In genomic region chr5:143235028-143235693, GRCm38 (mm10) we compare ENCODE assay signal across 8 mouse cellular contexts. TPM values are rescaled to one million over a fixed set of nuclear protein-coding genes. Genes with fewer than 3 reads are reported as not detected.
DNase-seq lines count a peak whose midpoint lies in the region; ATAC-seq and TF ChIP-seq lines count a peak whose summit lies in the region.

TSS of gene Zfp12 (plus strand) at chr5:143235163.

- H3K4me1 ChIP-seq in erythroblast, embryonic 14.5 days (ENCODE audit: control insufficient read depth): peaks cover 18% of the 10 kb centered on the region
- H3K4me1 ChIP-seq in heart, embryonic 11.5 days (ENCODE audit: control insufficient read depth, insufficient read depth, low read length): peaks cover 10% of the 10 kb centered on the region
- peaks cover 16% of the 10 kb centered on the region for H3K4me1 ChIP-seq in kidney, embryonic 16.5 days (ENCODE audit: insufficient read depth, low read length)
- peaks cover 8% of the 10 kb centered on the region; the same call in 1 of the 2 replicates for H3K4me1 ChIP-seq in liver, adult 2 months (ENCODE audit: control insufficient read depth, insufficient read depth, low read length)

- H3K79me2 ChIP-seq in C2C12 (ENCODE audit: control insufficient read depth, insufficient read depth) (peaks cover 19% of the 10 kb centered on the region), myocyte (ENCODE audit: control insufficient read depth, insufficient read depth) (peaks cover 17% of the 10 kb centered on the region)
- no peaks in the 10 kb centered on the region; the same call in 1 of the 2 replicates for H3K79me2 ChIP-seq in liver, adult 2 months (ENCODE audit: control insufficient read depth, insufficient read depth, low read length)

- peaks cover 17% of the 10 kb centered on the region for H3K36me3 ChIP-seq in C2C12 (ENCODE audit: control insufficient read depth, insufficient read depth)
- H3K36me3 ChIP-seq in erythroblast, embryonic 14.5 days (ENCODE audit: control insufficient read depth): peaks cover 7% of the 10 kb centered on the region
- H3K36me3 ChIP-seq in heart, embryonic 11.5 days (ENCODE audit: control insufficient read depth, insufficient read depth, low read length): peaks cover 8% of the 10 kb centered on the region
- H3K36me3 ChIP-seq in kidney, embryonic 16.5 days (ENCODE audit: insufficient read depth, low read length): peaks cover 19% of the 10 kb centered on the region
- H3K36me3 ChIP-seq in liver, adult 2 months (ENCODE audit: control insufficient read depth, insufficient read depth, low read length): peaks cover 13% of the 10 kb centered on the region
- H3K36me3 ChIP-seq in myocyte (ENCODE audit: control insufficient read depth, insufficient read depth): peaks cover 1% of the 10 kb centered on the region
- peaks cover 2% of the 10 kb centered on the region for H3K36me3 ChIP-seq in splenic B cell, adult 2 months (ENCODE audit: control insufficient read depth, insufficient read depth, low read length, poor library complexity, severe bottlenecking)

- H3K9ac ChIP-seq in heart, embryonic 11.5 days (ENCODE audit: low read depth, low read length): peak within 1 kb of the TSS; percentile 92
- peak within 1 kb of the TSS; percentile 90 for H3K9ac ChIP-seq in kidney, embryonic 16.5 days (replicated peaks; ENCODE audit: low read length)
- peak within 1 kb of the TSS; percentile 76 for H3K9ac ChIP-seq in liver, adult 2 months (ENCODE audit: low read depth, low read length)

- H3K27ac ChIP-seq in heart, embryonic 11.5 days (ENCODE audit: low read depth, low read length): peak within 1 kb of the TSS; percentile 95
- H3K27ac ChIP-seq in kidney, embryonic 16.5 days (ENCODE audit: low read length): peak within 1 kb of the TSS; percentile 97
- H3K27ac ChIP-seq in liver, adult 2 months (replicated peaks; ENCODE audit: insufficient read depth, low read depth, low read length): peak within 1 kb of the TSS; percentile 50

- 1% methylated on average over 58 of the region's 58 CpGs for WGBS in heart, embryonic 11.5 days (ENCODE audit: insufficient replicate concordance)
- WGBS in kidney, embryonic 16.5 days: under 1% methylated on average over 58 of the region's 58 CpGs
- WGBS in liver, adult 2 months: under 1% methylated on average over 57 of the region's 58 CpGs

- H3K4me3 ChIP-seq in C2C12 (ENCODE audit: insufficient read depth, poor library complexity, severe bottlenecking) (peak within 1 kb of the TSS; percentile 50), myocyte (peak within 1 kb of the TSS; percentile 50)
- H3K4me3 ChIP-seq in erythroblast, embryonic 14.5 days (replicated peaks): peak within 1 kb of the TSS; percentile 69
- H3K4me3 ChIP-seq in heart, embryonic 11.5 days (ENCODE audit: low read depth, low read length): peak within 1 kb of the TSS; percentile 90
- H3K4me3 ChIP-seq in kidney, embryonic 16.5 days (ENCODE audit: low read length): peak within 1 kb of the TSS; percentile 84
- peak within 1 kb of the TSS; percentile 73 for H3K4me3 ChIP-seq in liver, adult 2 months (ENCODE audit: insufficient read depth, low read depth, low read length)

- peak; percentile 93 for ATAC-seq in heart, embryonic 11.5 days (replicated peaks; ENCODE audit: insufficient number of reproducible peaks, low FRiP score, low TSS enrichment)
- peak; percentile 98 for ATAC-seq in kidney, embryonic 16.5 days (ENCODE audit: low FRiP score, low TSS enrichment)

- TF ChIP-seq POLR2A in brain, embryonic 14.5 days (IDR thresholded peaks at IDR 0.05; ENCODE audit: borderline replicate concordance, extremely low read depth, insufficient read depth, insufficient read length, poor library complexity, severe bottlenecking): peak; percentile 60
- TF ChIP-seq POLR2A in liver, adult 2 months (IDR thresholded peaks at IDR 0.05; ENCODE audit: extremely low read depth, insufficient read depth, low read length): no peak
- TF ChIP-seq POLR2A in myocyte (IDR thresholded peaks at IDR 0.05; ENCODE audit: insufficient read length, low read depth): peak; percentile 89

- peak within 1 kb of the TSS; percentile 89 for H3ac ChIP-seq in C2C12 (ENCODE audit: control insufficient read depth, insufficient read length, low read depth)
- peak within 1 kb of the TSS; percentile 98 for H3ac ChIP-seq in myocyte (ENCODE audit: control insufficient read depth, insufficient read length)

- peaks cover 4% of the 10 kb centered on the region for H3K79me3 ChIP-seq in C2C12 (ENCODE audit: low read depth)

- H3K9me3 ChIP-seq in erythroblast, embryonic 14.5 days (ENCODE audit: control insufficient read depth, low read length): no peaks in the 10 kb centered on the region
- H3K9me3 ChIP-seq in heart, embryonic 11.5 days (replicated peaks; ENCODE audit: control insufficient read depth, low read length): no peaks in the 10 kb centered on the region
- no peaks in the 10 kb centered on the region for H3K9me3 ChIP-seq in kidney, embryonic 16.5 days (ENCODE audit: low read length)

- peak; percentile 99 for DNase-seq in brain, embryonic 14.5 days (ENCODE audit: low read depth)
- DNase-seq in liver, adult 2 months (ENCODE audit: extremely low read depth, low read depth, low spot score): peak; percentile 92
- peak; percentile 93 for DNase-seq in splenic B cell, adult 2 months (ENCODE audit: low read depth, low spot score)

- H3K4me2 ChIP-seq in heart, embryonic 11.5 days: peak within 1 kb of the TSS; percentile 73
- peak within 1 kb of the TSS; percentile 91 for H3K4me2 ChIP-seq in kidney, embryonic 16.5 days (replicated peaks; ENCODE audit: low read depth, low read length)
- peak within 1 kb of the TSS; percentile 90 for H3K4me2 ChIP-seq in myocyte (ENCODE audit: low read depth)

- no peaks in the 10 kb centered on the region for H3K27me3 ChIP-seq in C2C12 (ENCODE audit: control insufficient read depth, insufficient read depth, insufficient read length)
- H3K27me3 ChIP-seq in erythroblast, embryonic 14.5 days (ENCODE audit: control insufficient read depth): no peaks in the 10 kb centered on the region
- H3K27me3 ChIP-seq in heart, embryonic 11.5 days (ENCODE audit: control insufficient read depth, insufficient read depth, low read length): no peaks in the 10 kb centered on the region
- no peaks in the 10 kb centered on the region for H3K27me3 ChIP-seq in kidney, embryonic 16.5 days (ENCODE audit: insufficient read depth, low read length)
- H3K27me3 ChIP-seq in liver, adult 2 months (ENCODE audit: control insufficient read depth, insufficient read depth, low read length): no peaks in the 10 kb centered on the region
- H3K27me3 ChIP-seq in myocyte (ENCODE audit: control insufficient read depth, insufficient read depth, insufficient read length): no peaks in the 10 kb centered on the region
- H3K27me3 ChIP-seq in splenic B cell, adult 2 months (ENCODE audit: control insufficient read depth, insufficient read depth, low read length, poor library complexity, severe bottlenecking): no peaks in the 10 kb centered on the region

- TF ChIP-seq CTCF in C2C12 (IDR thresholded peaks at IDR 0.05; ENCODE audit: control insufficient read depth, insufficient read depth, insufficient read length): no peak
- TF ChIP-seq CTCF in brain, embryonic 14.5 days (IDR thresholded peaks at IDR 0.05; ENCODE audit: borderline replicate concordance, extremely low read depth, insufficient read depth, insufficient read length): peak; percentile 20; the same call in 1 of the 2 replicates
- peak; percentile 54 for TF ChIP-seq CTCF in liver, adult 2 months (IDR thresholded peaks at IDR 0.05; ENCODE audit: low read depth, low read length)

TF ChIP-seq in C2C12, 6 proteins besides CTCF, POLR2A, EP300 and RAD21:
- TF ChIP-seq CEBPB (IDR thresholded peaks at IDR 0.05; ENCODE audit: low read depth) (no peak), MAX (IDR thresholded peaks at IDR 0.05) (peak; percentile 13)

TF ChIP-seq in myocyte, 11 proteins besides CTCF, POLR2A, EP300 and RAD21:
- peak; percentile 91 for TF ChIP-seq POLR2AphosphoS2 (IDR thresholded peaks at IDR 0.05; ENCODE audit: insufficient read length, low read depth)
- TF ChIP-seq SRF (IDR thresholded peaks at IDR 0.05; ENCODE audit: control insufficient read depth, insufficient read length, low read depth): peak; percentile 35
- TF ChIP-seq MYOD1 (IDR thresholded peaks at IDR 0.05; ENCODE audit: control insufficient read depth in 1 of 3, insufficient read length in 2 of 3, low read depth in 2 of 3): peak in 1 of 3 experiments; percentile 2
- no peak for TF ChIP-seq MAX (IDR thresholded peaks at IDR 0.05; ENCODE audit: low read depth)
- TF ChIP-seq TCF12 (IDR thresholded peaks at IDR 0.05; ENCODE audit: insufficient read depth, poor library complexity, severe bottlenecking): no peak
- no peak for TF ChIP-seq USF1 (IDR thresholded peaks at IDR 0.05; ENCODE audit: low read depth)
- no peak for TF ChIP-seq TCF3 (IDR thresholded peaks at IDR 0.05; ENCODE audit: insufficient read length, low read depth)
- no peak for TF ChIP-seq MYOG (IDR thresholded peaks at IDR 0.05; ENCODE audit: control insufficient read depth in 1 of 3, insufficient read depth in 1 of 3, insufficient read length in 2 of 3, low read depth in 2 of 3)
- no peak for TF ChIP-seq E2F4 (IDR thresholded peaks at IDR 0.05; ENCODE audit: insufficient read depth)
- no peak for TF ChIP-seq CEBPB (IDR thresholded peaks at IDR 0.05; ENCODE audit: insufficient read depth, poor library complexity, severe bottlenecking)
- peak; percentile 49 for TF ChIP-seq REST (IDR thresholded peaks at IDR 0.05; ENCODE audit: insufficient read depth, insufficient read length)

RNA-seq across cellular contexts. Expression of gene Zfp12, which starts in this region (rescaled TPM):
- 4.2 TPM for polyA plus RNA-seq in C2C12 (2012; fragmentation: generic; extraction: Trizol)
- polyA plus RNA-seq in brain, embryonic 14.5 days (2012; rRNA removed): 32.3 and 34.8 TPM in 2 replicates
- 0.02 TPM in 2 replicates for polyA plus RNA-seq in erythroblast, embryonic 14.5 days (2012)
- polyA plus RNA-seq in heart, embryonic 11.5 days (2014; fragmentation: Nextera tagmentation; extraction: Ambion mirVana): 8.4 and 9.2 TPM in 2 replicates
- polyA plus RNA-seq in kidney, embryonic 16.5 days (2015; fragmentation: Nextera tagmentation; extraction: Ambion mirVana): 16.3 and 19.7 TPM in 2 replicates
- total RNA-seq in liver, adult 2 months (2014; rRNA removed): 6.4 and 7.2 TPM in 2 replicates
- 3.7 and 4.6 TPM in 2 replicates for polyA plus RNA-seq in liver, adult 2 months (2012; rRNA removed)
- 4.5 TPM for polyA plus RNA-seq in myocyte (2012; fragmentation: generic; extraction: Trizol)

Comparison
In these comparisons a context has a peak if more than half of its experiments do, and no peak if none do; other contexts are left out.
1. Peak in every context shown above with its lines: DNase-seq, ATAC-seq, H3K4me3 ChIP-seq and H3K27ac ChIP-seq.